Mouse (Mus musculus): Measurements from ENCODE around the gene Ric8a.
"Not testable (repeated sequence)": the region's sequence is repeated elsewhere in the genome, so short reads cannot be mapped to it uniquely, and the experiment has no call there.

- TF ChIP-seq POLR2A (IDR thresholded peaks at IDR 0.05; ENCODE audit: low read depth, low read length); CTCF (IDR thresholded peaks at IDR 0.05; ENCODE audit: extremely low read depth, insufficient read depth, insufficient read length, insufficient replicate concordance): not testable (repeated sequence)
These were observed 33.9 kb downstream of the Ric8a start for GRCm38 (mm10) chr7:140890636-140891035.
